Mouse (Mus musculus) c-Kit-positive CD71-positive TER-119-positive erythroid progenitor cells, embryonic 14.5 days (primary cell): Measurements from ENCODE around the gene Hmcn2.
A peak's percentile ranks its signal among the peaks of the same experiment; 100 is the strongest.

Experiments used
- DNase-seq: peaks from one replicate; pipeline ENCODE4 v3.0.0-alpha.2; 2013; ENCODE audit warnings: low spot score

Gene Hmcn2

DNA sequence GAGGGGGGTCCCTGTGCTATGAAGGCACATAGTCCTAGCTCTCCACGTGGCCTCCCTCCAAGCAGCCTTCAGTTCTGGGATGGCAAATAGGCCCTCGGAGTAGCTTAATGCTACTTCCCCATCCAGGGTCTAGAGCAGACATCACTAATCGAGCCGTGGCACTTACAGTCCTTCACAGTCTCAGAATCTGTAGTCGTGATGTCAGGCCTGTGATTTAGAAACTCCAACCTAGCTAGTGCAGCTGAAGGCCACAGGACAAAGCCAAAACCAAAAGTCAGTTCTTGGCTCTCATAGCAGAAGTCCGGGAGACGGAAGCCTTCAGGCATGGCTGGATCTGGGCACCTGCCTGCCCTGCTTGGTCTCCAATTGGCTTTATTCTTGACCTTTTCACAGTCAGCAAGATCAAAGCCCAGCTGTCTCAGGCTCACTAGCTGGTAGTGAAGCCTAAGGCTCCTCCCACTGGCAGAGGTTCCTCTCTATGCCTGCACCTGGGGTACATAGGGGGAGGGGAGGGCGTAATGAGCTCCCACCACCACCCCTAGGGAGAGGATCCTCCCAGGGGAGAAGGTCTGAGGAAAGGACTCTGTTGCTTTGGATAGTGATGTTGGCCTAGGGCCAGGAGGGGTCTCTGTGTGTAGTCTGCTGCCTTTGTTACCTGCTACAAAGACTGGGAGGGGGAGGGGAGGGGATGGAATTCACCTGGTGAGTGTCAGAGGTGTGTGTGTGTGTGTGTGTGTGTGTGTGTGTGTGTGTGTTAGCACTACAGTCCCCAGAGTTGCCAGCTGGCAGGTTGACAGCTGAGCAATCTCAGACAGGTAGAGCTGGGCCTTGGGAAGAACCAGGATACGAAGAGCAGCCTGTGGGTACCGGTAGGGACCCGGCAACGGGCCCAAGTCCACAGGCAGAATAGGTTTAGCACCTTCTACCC is 163.3 kb downstream of the Hmcn2 start:
- DNase-seq: no peak

GRCm38 (mm10) chr2:31482914-31483575 is 168.8 kb downstream of the Hmcn2 start:
- DNase-seq: peak; percentile 77

DNA sequence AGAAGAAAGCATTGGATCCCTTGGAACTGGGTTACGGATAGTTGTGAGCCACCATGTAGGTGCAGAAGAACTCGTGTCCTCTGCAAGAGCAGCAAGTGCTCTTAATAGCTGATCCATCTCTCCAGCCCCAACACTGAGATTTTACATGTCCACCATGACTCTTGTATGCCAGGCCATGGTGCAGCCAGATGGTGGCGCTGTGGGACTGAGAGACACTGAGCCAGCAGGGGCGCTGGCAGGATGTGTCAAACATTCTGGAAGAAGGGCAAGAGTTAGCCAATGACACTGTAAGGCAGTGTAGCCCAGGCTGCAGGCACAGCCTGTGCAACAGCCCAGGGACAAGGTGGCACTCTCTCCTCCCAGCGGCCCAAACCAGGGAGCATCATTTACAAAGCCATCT is 170.0 kb downstream of the Hmcn2 start:
- DNase-seq: peak; percentile 47

DNA sequence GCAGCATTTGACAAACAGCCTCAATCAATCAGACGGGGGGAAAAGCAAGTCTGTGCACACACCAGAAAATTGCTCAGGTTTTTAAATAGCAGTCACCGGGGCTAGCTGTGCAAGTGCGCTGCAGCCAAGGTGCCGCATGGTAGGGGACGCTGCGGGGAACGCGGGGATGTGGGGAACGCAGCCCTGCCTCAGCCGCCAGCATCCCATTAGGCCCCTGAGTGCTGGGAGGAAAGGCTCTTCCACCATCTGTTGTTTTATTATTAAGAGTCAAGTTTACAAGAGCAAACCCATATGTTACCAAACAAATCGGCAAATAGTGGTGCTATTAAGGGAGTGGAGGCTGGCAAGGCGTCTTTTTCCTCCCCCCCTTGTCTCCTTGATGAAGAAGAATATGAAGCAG is 175.0 kb downstream of the Hmcn2 start:
- DNase-seq: no peak

DNA sequence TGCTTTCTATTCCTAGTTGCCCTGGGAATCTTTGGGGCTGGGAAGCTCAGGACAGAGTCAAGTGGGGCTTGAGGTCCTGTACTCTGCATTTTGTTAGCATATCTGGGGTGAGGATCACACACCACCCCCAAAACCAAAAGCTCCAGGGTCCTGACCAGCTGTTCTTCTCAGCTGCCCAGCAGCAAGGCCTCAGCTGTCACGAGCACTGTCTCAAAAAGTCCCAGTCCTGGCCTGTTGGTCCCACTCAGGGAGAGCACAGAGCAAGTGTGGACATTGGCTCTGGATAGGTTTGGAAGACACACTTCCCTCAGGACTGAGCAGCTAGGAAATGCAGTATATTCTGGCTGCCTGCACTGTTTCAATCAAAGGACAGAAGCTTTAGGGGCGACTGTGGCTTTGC is 176.3 kb downstream of the Hmcn2 start:
- DNase-seq: no peak

GRCm38 (mm10) chr2:31492308-31492707 is 178.1 kb downstream of the Hmcn2 start:
- no peak for DNase-seq

DNA sequence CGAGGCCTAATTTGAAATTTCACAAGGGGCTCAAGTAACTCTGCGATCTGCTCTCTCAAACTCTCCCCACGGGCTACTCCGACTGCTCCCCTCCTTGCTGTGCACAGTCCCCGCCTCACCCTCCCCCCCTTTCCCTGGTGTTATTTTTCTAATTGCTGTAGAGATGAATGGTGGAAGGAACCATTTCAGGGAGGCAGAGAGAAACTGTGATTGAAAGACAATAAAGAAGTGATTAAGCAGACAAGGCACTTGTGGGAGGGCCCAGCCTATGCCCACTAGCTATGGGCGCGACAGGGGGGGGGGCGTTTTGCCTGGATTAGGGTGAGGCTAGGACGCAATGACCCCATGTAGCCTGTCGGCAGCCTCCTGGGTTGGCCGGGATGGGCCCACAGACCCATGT is 179.0 kb downstream of the Hmcn2 start:
- DNase-seq: no peak

DNA sequence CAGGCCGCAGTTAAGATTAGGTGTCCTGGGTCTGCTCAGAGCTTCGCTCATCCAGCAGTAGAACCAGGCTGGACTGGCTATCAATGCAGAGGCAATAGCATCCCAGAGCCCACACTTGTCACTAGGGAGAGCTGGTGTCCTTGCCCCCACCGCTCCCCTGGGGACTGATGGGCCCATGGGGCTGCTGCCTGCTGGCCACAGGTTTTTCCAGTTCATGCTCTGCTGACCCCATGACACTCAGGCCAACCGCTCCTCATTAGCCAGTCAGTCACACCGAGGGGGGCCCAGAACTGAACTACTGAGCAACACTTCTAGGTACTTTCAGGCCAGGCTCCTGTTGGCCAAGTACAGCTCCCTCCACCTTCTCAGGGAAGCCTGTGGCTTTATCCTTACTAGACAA is 180.1 kb downstream of the Hmcn2 start:
- DNase-seq: no peak

DNA sequence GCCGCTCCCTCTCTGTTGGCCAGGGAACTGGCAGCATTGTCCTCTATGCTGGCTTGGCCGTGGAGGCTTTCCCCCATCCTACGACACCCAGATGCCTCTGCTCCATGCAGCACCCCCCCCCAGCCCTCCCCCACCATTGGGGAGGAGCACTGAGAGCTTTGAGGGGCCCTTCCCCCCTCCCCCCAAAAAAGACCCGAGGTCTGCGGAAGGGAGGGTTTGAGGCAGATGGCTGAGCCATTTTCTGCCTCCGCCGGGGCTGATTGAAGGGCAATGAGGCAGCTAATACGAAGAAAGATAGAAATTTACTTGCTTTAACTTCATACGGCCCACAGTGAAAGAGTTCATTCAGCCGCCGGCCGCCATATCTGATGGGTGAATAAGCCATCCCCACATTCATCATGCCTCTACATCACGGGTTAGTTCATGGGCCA is 180.8 kb downstream of the Hmcn2 start:
- no peak for DNase-seq

DNA sequence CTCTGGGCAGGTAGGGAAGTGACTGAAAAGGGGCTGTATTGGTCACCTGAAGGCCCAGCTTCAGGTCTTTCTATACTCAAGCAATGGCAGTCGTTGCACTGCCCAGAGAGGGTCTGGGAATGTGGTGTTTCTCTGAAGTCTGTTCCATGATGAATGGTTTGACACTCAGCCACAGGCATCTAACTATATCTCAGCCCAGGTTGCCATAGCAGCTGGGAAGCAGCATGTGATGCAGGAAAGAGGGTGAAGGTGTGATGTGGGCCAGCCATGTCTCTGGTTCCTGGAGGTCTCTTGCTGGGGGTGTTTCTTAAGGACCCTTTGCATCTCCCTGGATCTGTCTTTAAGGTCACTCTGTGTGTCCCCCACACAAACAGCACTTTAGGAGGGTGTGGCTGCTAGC is 181.9 kb downstream of the Hmcn2 start:
- no peak for DNase-seq

- no peak for DNase-seq
These were observed 182.9 kb downstream of the Hmcn2 start for GRCm38 (mm10) chr2:31497113-31497512.

GRCm38 (mm10) chr2:31497635-31498034 is 183.4 kb downstream of the Hmcn2 start:
- no peak for DNase-seq

GRCm38 (mm10) chr2:31499327-31500291 is 185.4 kb downstream of the Hmcn2 start:
- no peak for DNase-seq

- no peak for DNase-seq
These were observed 186.3 kb downstream of the Hmcn2 start for GRCm38 (mm10) chr2:31500292-31501204.

- no peak for DNase-seq
These were observed 187.4 kb downstream of the Hmcn2 start for GRCm38 (mm10) chr2:31501448-31502130.

DNA sequence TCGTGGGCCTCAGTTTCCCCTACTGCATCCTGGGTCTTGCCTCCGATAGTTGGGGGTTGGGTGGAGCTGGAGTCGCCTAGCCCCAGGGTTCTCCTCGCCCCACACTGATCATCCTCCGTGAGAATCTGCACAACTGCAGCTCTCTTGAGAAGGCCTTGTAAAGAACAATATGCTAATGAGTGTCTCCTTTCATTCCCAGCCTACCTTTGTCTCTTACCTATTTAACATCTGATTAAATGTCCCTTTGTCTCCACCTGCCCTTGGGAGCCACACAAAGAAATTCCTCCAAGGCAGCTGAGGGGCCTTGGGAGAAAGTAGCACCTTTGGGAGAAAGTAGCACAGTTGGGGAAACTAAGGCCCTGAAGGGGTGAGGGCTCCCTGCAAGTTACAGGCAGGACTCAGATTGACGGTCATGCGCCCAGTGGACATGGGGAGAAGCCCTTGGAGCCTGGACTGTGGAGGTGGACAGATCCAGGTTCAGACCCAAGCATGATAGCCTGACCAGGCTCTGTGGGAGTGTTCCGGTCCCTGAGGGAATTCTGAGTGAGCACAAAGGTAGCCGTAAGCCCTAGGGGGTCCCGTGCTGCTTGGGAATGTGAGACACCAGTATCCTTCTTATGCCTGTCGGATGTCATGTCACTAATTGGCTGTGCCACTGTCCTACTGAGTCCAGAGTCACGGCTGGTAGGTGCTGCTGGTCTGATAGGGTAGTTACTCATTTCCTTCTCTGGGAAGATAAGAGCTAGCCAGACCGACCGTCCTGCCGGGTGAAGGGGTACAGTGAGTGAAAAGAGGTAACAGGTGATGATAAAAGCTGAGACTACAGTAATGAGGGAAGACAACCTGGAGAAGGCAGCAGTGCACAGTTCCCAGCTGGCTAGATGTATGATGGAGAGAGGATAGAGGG is 188.7 kb downstream of the Hmcn2 start:
- no peak for DNase-seq

DNA sequence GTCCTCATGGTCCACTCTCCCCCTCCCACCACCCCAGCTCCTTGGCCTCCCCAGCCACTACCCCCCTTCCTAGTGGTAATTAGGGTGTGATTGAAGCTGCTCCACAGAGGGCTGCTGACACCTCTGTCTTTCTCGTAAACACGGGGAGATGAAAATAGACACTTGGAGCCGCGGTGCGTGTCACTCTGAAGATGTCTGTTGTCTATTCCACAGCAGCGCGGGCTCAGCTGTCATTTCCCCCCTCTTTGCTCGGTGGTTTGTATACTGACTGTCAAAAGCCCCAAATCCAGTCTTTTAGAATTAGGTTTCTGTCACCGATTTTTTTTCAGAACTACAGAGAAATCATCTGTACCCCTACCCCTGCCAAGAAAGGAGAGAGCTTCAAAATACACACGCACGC is 191.3 kb downstream of the Hmcn2 start:
- no peak for DNase-seq

DNA sequence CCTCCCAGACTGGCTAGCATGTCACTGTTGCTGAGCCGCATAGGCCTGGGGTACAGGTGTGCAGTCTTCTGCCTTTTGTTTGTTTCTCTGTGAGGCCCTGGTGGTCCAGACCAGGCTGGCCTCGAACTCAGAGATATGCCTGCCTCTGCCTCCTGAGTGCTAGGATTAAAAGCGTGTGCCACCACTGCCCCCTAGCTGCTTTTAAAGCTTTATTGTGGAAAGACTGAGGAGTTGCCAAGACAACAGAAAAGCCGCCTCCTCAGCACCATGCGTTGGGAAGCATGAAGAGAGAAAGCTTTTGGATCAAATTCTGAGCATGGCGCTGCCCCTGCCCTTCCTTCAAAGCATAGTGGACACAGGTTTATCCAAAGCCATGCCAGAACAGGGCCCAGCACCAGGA is 194.6 kb downstream of the Hmcn2 start:
- no peak for DNase-seq
